Mouse (Mus musculus) limb, embryonic 12.5 days (tissue): ENCODE measurements around the gene Nms. TPM values are rescaled to one million over a fixed set of nuclear protein-coding genes. Genes with fewer than 3 reads are reported as not detected.

Experiments
- ATAC-seq: fragments of 200-750 bp; cut with Nextera tagmentation; 2 replicates; pipeline ENCODE4 v1.8.0; 2017; ENCODE audit warnings: low read depth, moderate TSS enrichment; ENCODE audit not compliant: insufficient number of reproducible peaks, insufficient read depth, low FRiP score, low TSS enrichment
- H3K27ac ChIP-seq: fragments of 300-500 bp; sonication (generic); 2 replicates; pipeline ENCODE4 v1.5.1; 2016; ENCODE audit warnings: mild to moderate bottlenecking, moderate library complexity
- H3K27me3 ChIP-seq: fragments of 300-500 bp; sonication (generic); 2 replicates; pipeline ENCODE4 v1.6.1; 2016; ENCODE audit warnings: mild to moderate bottlenecking, moderate library complexity
- H3K36me3 ChIP-seq: fragments of 300-500 bp; sonication (generic); 2 replicates; pipeline ENCODE4 v1.6.1; 2016; ENCODE audit warnings: mild to moderate bottlenecking, moderate library complexity
- H3K4me1 ChIP-seq: fragments of 300-500 bp; sonication (generic); replicated peaks from 2 replicates; pipeline ENCODE4 v1.6.1; 2016
- H3K4me2 ChIP-seq: fragments of 300-500 bp; sonication (generic); 2 replicates; pipeline ENCODE4 v1.6.1; 2016; ENCODE audit warnings: mild to moderate bottlenecking, moderate library complexity
- H3K4me3 ChIP-seq: fragments of 300-500 bp; sonication (generic); replicated peaks from 2 replicates; pipeline ENCODE4 v1.5.1; 2016; ENCODE audit warnings: mild to moderate bottlenecking
- H3K9ac ChIP-seq: fragments of 300-500 bp; sonication (generic); replicated peaks from 2 replicates; pipeline ENCODE4 v1.6.1; 2016; ENCODE audit warnings: mild to moderate bottlenecking, moderate library complexity
- H3K9me3 ChIP-seq: fragments of 300-500 bp; sonication (generic); 2 replicates; pipeline ENCODE4 v1.6.1; 2016; ENCODE audit warnings: mild to moderate bottlenecking, moderate library complexity
- WGBS: fragments of 180-500 bp; shearing (Covaris S2); methylation state at CpG from one replicate; pipeline ENCODE4 v1.1.7; 2016; 5-methylcytosine and 5-hydroxymethylcytosine counted together
- polyA plus RNA-seq: library from polyadenylated mRNA; unstranded; fragments of >200 nt; fragmentation: Nextera tagmentation; extraction: Ambion mirVana; gene quantifications from 2 replicates; pipeline ENCODE4 v1.2.1, GENCODE M21; 2016

Nms gene
- polyA plus RNA-seq, 1 experiment from 2014 or later, result not detected

- H3K9me3 ChIP-seq, result no peaks in the 10 kb centered on the region
- H3K4me1 ChIP-seq, result peaks cover 5% of the 10 kb centered on the region
- H3K9ac ChIP-seq, result no peak overlapping the region
- 89% methylated on average over 3 of the region's 3 CpGs for WGBS
- no peak overlapping the region for H3K4me2 ChIP-seq
- ATAC-seq, result no peak
- no peaks in the 10 kb centered on the region for H3K27me3 ChIP-seq
- peaks cover 65% of the 10 kb centered on the region for H3K36me3 ChIP-seq
- H3K27ac ChIP-seq, result no peak overlapping the region
- no peak overlapping the region for H3K4me3 ChIP-seq
These were observed 53.4 kb downstream of the Nms start for GRCm38 (mm10) chr1:38992365-38992764.

Other genes starting within 250 kb of the Nms start
- 0.81 and 0.84 TPM in 2 replicates for gene Lonrf2, start 102.4 kb upstream of the Nms start, polyA plus RNA-seq
- 11.1 and 12.3 TPM in 2 replicates for gene Chst10, start 41.0 kb upstream of the Nms start, polyA plus RNA-seq
- gene Pdcl3, start 46.5 kb downstream of the Nms start, polyA plus RNA-seq, result 154 and 157 TPM in 2 replicates